Mouse (Mus musculus): ENCODE results near the gene D10Wsu102e. TPM values are rescaled to one million over a fixed set of nuclear protein-coding genes. Genes with fewer than 3 reads are reported as not detected.

Gene D10Wsu102e
- polyA plus RNA-seq, 1 experiment = 0.75 TPM

DNA sequence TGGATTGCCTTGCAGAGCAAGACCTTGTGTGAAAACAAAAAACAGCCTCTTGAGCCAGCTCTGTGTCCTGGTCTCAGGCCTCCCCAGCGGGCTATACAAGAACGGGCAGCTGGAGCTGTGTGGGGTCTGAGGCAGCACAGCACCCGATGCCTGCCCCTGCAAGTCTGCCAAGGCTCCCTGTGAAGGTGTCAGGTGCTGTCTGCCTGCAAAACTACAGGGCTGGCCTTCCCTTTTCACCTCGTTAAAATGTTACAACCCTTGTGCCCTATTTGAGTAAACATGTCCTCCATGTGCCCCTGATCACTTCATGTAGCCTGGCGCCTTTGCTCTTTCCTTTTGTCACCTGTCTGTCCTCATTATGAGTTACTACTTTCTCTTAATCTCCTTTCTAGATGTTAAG, 8.9 kb downstream of the D10Wsu102e start:
- TF ChIP-seq GATA1 (IDR thresholded peaks at IDR 0.05; ENCODE audit: low read length) = no peak

DNA sequence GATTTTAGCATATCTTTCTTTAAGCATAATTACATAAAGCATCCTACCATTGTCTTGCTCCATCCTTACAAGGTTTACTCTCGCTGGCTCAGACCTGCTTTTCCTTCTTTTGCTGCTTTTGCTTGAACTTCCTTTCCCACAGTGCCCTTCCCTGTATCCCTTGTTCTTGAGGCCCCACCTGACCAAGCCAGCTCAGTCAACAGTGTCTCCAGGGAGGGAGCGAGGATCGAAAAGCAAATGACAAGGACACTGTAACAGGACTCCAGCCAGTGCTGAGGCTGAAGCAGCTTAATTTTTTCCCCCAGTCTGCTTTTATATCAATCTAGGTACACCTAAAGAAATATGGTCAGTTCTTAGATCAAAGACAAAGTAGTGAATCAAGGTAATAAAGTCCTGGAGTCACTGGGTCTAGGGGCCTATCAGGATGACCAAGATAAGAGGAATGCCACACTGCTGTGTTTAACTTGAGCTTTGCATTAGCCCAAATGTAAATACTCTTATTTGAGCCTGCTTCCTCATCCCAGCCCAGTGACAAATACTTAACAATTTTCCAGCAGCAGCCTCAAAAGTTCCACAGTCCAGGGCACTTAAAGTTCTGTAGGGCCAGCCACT, 14.1 kb downstream of the D10Wsu102e start:
- no peak for TF ChIP-seq GATA1 (IDR thresholded peaks at IDR 0.05; ENCODE audit: low read length)

DNA sequence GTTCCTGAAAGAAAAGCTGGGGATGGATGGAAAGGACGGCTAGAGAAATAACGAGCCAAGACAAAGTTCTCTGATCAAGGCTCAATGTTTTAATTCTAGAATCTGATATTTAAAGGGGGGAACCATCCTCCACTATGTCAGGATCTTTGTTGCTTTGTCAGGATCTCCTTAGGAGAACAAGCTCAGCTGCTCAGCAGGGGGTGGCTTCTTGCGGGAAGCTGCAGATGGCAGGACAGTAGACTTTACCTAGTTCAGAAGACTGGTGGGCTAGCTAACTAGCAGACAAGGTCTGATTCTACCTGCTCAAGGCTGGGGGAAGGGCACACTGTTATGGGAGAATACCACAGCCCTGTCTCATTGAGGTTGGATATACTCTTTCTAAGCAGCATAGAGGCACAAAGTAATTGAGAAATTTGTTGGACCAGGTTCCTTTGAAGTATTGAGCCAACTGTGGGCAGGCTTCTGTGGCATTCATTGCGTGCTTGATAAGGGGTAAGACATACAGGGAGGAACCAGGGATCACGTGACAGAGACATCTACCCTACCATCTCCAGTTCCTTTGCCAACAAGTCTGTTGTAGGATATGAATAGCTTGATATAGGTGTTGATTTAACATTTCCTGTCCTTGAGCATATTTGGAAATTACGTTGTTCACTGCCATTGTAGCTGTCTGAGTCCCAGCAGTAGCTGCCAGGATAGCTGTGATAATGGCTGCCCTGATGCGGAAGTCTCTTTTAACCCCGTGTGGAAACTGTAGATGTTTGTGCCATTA, 17.1 kb downstream of the D10Wsu102e start:
- no peak for TF ChIP-seq GATA1 (IDR thresholded peaks at IDR 0.05; ENCODE audit: low read length)

DNA sequence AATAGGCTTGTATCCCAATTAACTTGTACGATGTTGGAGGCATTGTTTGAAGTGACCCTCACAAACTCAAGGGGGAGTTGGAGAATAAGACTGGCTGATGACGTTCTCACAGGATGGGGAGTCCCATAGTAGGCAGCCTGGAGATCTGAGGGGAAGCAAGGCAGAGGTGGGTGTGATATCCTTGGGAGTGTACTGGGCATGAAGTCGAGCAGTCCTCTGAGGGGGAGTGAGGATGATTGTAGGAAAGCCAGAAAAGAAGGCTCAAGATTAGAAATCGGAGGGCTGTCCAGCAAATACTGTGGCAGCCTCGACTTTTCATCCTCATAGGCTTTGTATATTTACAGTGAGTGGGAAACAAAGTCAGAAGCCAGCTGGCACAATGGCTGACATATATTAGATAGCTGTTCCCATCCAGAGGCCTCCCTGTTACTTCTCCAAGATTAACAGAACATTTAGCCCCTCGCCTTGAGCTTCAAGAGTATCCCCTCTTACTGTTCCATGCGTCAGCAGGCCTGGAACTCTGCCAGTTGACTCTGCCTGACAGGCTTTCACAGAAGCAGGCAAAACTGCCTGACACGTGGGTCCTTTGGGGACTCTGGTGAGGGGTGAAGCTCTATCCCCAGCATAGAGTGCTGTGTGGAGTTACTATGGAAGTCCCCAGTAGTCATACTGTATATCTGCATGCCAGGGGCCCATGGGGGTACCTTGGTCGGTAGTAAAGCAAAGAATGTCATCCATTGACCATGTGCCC, 18.2 kb downstream of the D10Wsu102e start:
- TF ChIP-seq GATA1 (IDR thresholded peaks at IDR 0.05; ENCODE audit: low read length) = no peak

DNA sequence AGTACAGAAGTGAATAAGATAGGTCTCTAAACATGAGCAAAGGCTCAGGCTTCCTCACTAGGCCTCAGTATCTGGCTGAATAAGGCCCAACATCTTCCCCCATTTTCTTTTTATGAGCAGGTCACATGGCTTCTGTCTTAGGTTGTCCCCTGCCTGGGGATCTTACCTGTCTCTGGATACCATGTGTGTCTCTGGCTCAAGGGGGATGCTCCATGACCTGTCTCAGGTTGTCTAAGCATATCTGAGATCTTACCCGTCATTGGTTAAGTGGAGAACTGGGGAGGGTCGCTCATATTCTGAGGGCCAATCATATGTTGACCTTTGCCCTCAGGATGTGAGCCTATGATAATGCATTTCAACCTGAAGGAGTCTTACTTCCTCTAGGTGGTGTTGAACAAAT, 20.5 kb downstream of the D10Wsu102e start:
- TF ChIP-seq GATA1 (IDR thresholded peaks at IDR 0.05; ENCODE audit: low read length) = no peak

DNA sequence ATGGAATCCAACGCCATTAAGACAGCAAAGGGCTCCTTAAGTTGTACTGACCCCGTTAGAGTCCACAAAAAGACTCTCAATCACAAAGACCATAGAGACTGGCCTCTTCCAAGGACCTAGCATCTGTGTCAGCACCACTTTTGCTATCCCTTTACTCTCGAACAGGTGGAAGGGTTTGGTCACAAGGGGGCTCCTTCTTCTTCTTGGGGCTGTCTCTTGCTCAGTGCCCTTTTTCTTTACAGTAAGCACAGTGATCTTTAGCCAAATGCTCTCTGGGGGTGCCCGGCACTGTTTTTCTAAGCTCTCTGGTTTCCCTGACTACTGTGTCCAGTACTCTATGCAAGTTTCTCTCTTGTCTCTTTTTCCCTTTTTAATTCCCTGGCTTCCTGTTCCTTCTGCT, 22.5 kb downstream of the D10Wsu102e start:
- no peak for TF ChIP-seq GATA1 (IDR thresholded peaks at IDR 0.05; ENCODE audit: low read length)

DNA sequence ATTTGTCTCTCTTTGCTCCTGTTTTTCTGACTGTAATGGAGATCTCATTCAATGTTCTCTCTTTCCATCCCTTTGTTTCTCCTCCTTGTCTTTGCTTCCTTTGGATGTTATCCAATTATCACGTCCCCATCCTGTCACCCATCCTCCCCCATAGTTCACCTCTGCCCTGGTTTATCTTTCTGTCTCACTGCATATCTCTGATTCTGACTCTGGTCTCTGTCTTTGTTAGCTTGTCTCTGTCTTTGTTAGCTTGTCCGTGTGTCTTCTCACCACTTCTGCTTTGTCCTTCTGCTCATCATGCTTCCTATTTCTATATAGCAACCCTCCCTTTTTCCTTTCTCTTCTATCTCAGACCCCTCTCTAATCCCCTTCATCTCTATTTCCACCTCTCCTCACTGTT, 23.0 kb downstream of the D10Wsu102e start:
- no peak for TF ChIP-seq GATA1 (IDR thresholded peaks at IDR 0.05; ENCODE audit: low read length)

DNA sequence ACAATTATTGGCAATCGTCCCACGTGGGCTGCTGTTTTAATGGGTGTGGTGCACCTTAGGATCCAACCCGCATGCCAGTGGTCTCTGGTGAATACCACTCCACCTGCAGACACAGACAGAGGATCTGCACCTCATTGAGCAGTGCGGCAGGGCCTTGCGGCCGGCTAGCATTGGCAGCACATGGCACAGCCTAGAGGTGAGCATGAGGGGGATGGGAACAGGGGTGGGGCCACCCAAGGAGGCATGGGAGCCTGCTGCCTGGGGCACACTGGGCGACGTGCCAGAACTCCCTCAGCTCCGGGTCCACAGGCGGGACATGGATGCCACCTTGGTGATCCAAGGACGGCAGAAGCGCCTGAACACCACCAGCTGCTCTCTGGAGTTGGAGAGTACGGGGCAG, 23.8 kb downstream of the D10Wsu102e start:
- no peak for TF ChIP-seq GATA1 (IDR thresholded peaks at IDR 0.05; ENCODE audit: low read length)

DNA sequence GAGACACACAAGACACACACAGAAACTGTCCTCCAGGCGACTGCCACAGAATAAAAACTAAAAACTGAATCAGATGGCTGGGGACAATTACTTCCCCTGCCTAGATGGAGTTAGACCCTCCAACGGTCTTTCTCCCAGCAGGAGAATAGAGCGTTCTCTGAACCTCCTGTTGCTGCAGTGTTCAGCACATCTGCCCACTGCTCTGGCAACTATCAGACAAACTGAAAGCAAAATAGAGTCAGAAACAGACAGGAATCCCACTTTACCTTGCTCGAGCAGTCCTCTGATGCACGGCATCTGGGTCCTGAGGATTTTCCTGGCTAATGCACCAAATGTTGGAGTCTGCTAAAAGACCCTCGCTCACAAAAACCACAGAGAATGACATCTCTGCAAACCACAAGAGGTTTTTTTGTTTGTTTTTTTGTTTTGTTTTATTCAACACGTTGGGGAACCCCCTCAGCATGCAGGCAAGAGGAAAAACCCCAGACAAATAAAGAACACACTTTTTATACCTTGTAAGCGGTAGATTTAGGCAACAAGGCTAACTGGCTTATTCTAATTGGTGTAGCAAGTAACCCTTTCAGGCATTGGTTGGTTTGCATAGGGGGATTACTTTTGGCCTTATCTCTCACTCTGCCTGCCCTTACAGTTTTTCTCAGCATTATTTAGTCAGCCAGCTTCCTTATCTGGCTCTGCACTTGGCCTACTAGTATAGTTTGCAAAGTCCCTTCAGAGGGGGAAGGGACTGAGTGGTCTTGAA, 24.6 kb downstream of the D10Wsu102e start:
- peak; percentile 58 for TF ChIP-seq GATA1 (IDR thresholded peaks at IDR 0.05; ENCODE audit: low read length)

DNA sequence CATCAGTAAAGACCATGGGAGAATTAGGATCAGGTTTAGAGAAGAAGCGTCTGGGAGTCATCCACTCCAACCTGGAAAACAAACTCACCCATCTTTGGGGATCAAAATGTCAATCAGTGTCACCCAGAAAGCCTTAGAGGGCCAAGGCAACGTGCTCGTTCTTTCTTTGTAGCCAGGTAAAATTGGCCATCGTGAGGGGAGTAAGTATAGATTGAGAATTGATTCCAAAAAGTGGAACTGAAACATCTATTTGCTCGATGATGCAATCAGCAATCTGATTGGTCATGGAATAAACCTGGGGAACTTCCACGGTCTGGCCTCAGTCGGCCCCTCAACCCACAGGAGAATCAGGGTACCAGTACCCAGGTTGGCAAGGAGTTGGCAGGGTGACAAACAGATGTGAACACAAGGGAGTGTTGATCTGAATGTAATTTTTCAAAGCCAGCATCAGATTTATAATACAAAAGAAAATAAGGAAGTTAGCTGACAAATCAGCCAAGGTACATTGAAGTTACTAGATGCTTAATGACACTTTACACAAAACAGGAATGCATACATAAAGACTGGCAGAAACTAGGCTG, 25.4 kb downstream of the D10Wsu102e start:
- TF ChIP-seq GATA1 (IDR thresholded peaks at IDR 0.05; ENCODE audit: low read length) = no peak

DNA sequence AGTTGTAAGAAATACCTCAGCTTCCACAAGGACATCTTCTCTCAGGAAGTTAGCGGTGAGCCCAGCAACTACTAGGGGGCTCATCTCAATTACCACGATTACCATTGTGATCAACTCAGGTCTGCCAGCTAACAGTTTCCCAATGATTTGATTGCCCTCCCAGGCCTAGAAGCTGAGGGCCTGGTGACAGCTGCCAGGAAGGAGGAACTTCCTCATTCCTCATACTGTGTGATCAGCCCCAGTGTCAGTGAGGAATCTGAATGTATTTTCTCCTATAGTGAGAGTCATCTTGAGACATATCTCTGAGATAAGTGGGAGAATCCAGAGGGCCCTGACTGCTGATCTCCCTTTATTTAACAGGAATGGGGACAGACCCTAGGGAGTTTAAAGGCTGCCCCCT, 37.3 kb downstream of the D10Wsu102e start:
- no peak for TF ChIP-seq GATA1 (IDR thresholded peaks at IDR 0.05; ENCODE audit: low read length)

DNA sequence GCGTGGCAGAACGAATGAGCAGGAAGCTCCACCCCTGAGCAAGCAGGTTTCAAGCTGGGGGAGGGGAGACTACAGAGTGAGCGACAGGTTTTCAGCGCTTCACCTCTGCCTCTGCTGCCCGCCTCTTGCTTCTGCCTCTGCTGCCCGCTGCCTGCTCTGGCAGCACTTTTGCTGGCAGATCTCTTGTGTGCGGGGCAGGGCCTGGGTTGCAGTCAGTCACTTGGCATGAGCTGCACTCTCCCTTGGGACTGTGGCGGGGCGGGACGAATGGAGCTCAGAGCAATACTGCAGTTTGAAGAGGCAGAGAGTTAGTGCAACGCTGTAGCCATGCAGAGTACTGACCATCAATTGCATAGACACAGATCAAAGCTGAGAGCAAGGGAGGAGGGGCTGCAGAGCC, 45.0 kb downstream of the D10Wsu102e start:
- no peak for TF ChIP-seq GATA1 (IDR thresholded peaks at IDR 0.05; ENCODE audit: low read length)

DNA sequence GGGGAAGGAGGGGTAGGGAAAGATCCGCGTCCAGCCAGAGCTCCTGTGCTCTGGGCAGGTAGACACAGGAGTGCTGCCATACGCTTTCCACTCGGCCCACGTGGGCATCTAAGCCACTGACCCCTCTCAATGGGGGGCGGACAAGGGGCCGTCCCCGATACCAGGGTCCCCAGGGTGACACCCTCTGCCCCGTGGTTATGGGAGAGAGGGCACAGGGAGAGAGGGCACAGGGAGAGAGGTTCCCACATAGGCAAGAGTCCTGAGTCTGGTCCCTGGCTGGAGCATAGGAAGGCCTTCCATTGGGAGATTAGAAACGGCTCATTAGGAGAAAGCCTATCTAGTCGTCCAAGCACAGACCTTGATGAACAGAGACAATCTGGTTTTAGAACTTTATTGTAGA, 45.7 kb downstream of the D10Wsu102e start:
- no peak for TF ChIP-seq GATA1 (IDR thresholded peaks at IDR 0.05; ENCODE audit: low read length)

DNA sequence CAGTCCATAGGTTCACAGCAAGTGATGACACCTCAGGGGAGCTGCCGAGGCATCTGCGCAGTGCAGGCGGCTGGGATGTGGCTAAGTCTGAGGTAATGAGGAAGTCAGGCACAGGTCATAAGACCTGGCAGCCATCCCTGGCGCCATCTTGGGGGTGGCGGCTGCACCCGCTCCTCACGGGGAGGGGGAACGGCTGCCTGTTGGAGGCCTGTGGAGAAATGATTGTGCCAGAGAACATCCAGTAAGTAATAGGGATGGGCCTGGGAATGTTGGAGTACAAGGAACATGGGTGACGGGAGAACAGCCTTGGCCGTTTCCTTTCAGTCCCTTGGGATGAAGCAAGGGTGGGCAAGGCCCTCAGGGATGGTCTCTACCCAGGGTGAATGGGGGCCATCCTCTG, 47.1 kb downstream of the D10Wsu102e start:
- no peak for TF ChIP-seq GATA1 (IDR thresholded peaks at IDR 0.05; ENCODE audit: low read length)

DNA sequence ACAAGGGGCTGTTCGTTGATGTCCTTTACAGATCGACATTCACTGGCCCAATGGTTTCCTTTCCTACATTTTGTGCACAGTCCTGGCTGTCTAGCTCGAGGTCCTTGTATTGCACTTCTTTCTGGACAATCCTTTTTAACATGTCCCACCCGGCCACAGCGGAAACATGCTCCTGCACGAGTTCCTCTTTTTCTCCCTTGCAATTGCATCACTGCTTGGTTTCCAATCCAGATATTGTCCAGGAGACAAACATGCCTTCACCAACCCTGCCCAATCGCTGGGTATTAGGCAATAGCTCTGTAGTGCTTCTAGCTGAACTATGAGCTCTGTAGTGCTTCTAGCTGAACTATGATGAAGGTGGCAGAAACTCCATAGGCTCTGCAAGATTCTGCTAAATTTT, 88.6 kb downstream of the D10Wsu102e start:
- no peak for TF ChIP-seq GATA1 (IDR thresholded peaks at IDR 0.05; ENCODE audit: low read length)

Measured in G1E-ER4 (cell line).